Mouse (Mus musculus) heart, adult 2 months (tissue): ENCODE results near the gene Pdgfb.

Experiments
- EP300 ChIP-seq: fragments of 200-500 bp; IDR thresholded peaks from 2 replicates; pipeline ENCODE4 v1.6.1; 2011; ENCODE audit warnings: low read depth, low read length, control low read depth; ENCODE audit not compliant: insufficient read depth
- POLR2A ChIP-seq: fragments of 200-500 bp; IDR thresholded peaks from 2 replicates; pipeline ENCODE4 v1.6.1; 2011; ENCODE audit warnings: mild to moderate bottlenecking, low read depth, low read length, control low read depth; ENCODE audit not compliant: insufficient read depth

DNA sequence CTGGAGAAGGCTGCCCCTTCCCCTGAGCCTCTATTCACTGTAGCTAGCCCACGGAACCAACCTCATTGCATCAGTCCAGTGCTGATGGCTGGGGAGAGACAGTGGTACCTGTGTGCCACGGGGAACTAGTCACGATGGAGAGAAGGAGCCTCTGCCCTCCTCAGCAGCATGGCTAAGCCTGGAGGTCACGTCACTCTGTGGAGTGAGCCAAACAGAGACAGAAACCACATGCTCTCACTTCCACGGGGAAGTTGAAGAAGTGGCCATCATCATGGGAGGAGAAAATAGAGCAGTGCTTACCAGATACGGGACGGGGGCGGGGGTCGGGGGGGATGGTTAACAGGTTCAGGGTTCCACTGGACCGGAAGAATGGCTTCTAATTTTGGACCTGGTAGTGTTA lies 15.6 kb upstream of the Pdgfb start:
- no peak for TF ChIP-seq POLR2A
- TF ChIP-seq EP300 = no peak
